Mouse (Mus musculus) heart, postnatal 4 days (tissue): ENCODE data around the gene Fto. TPM values are rescaled to one million over a fixed set of nuclear protein-coding genes. Genes with fewer than 3 reads are reported as not detected.

Source experiments
- DNase-seq: peaks from one replicate; pipeline ENCODE4 v3.0.0; 2021
- total RNA-seq, 2 experiments: library from RNA; stranded (reverse); gene quantifications; 2 replicates each; pipeline ENCODE4 v1.2.3; 2021

Gene Fto
- total RNA-seq, 2 experiments from 2014 or later: 81.5 to 87.0 TPM

GRCm38 (mm10) chr8:91530656-91531055 is 217.3 kb downstream of the Fto start:
- no peak for DNase-seq

- DNase-seq: peak; percentile 90
These were observed 218.6 kb downstream of the Fto start for GRCm38 (mm10) chr8:91531971-91532370.

- DNase-seq: no peak
These were observed 219.5 kb downstream of the Fto start for GRCm38 (mm10) chr8:91532671-91533436.

GRCm38 (mm10) chr8:91534752-91535151 is 221.4 kb downstream of the Fto start:
- DNase-seq: no peak

GRCm38 (mm10) chr8:91538109-91538508 is 224.8 kb downstream of the Fto start:
- DNase-seq: no peak

GRCm38 (mm10) chr8:91538892-91539291 is 225.6 kb downstream of the Fto start:
- no peak for DNase-seq

GRCm38 (mm10) chr8:91539586-91539985 is 226.3 kb downstream of the Fto start:
- DNase-seq: no peak

GRCm38 (mm10) chr8:91541229-91541628 is 227.9 kb downstream of the Fto start:
- DNase-seq: no peak

- no peak for DNase-seq
These were observed 232.2 kb downstream of the Fto start for GRCm38 (mm10) chr8:91545561-91545960.

- DNase-seq: peak; percentile 29
These were observed 233.3 kb downstream of the Fto start for GRCm38 (mm10) chr8:91546599-91546998.

- DNase-seq: no peak
These were observed 236.8 kb downstream of the Fto start for GRCm38 (mm10) chr8:91550131-91550530.

- DNase-seq: no peak
These were observed 237.9 kb downstream of the Fto start for GRCm38 (mm10) chr8:91551166-91551765.

GRCm38 (mm10) chr8:91551775-91552538 is 238.6 kb downstream of the Fto start:
- DNase-seq: no peak

- DNase-seq: no peak
These were observed 239.3 kb downstream of the Fto start for GRCm38 (mm10) chr8:91552635-91553034.

GRCm38 (mm10) chr8:91553387-91553786 is 240.1 kb downstream of the Fto start:
- no peak for DNase-seq

- no peak for DNase-seq
These were observed 243.8 kb downstream of the Fto start for GRCm38 (mm10) chr8:91557041-91557587.

- peak; percentile 71 for DNase-seq
These were observed 245.1 kb downstream of the Fto start for GRCm38 (mm10) chr8:91558408-91558807.

- no peak for DNase-seq
These were observed 246.8 kb downstream of the Fto start for GRCm38 (mm10) chr8:91560017-91560591.

GRCm38 (mm10) chr8:91561241-91561640 is 247.9 kb downstream of the Fto start:
- no peak for DNase-seq

- DNase-seq: no peak
These were observed 249.3 kb downstream of the Fto start for GRCm38 (mm10) chr8:91562600-91562999.

GRCm38 (mm10) chr8:91563326-91563725 is 250.0 kb downstream of the Fto start:
- DNase-seq: no peak

- no peak for DNase-seq
These were observed 252.7 kb downstream of the Fto start for GRCm38 (mm10) chr8:91565869-91566502.
